Mouse (Mus musculus) adrenal gland, postnatal 0 days (tissue): Measurements from ENCODE around the gene Olfr67. TPM values are rescaled to one million over a fixed set of nuclear protein-coding genes. Genes with fewer than 3 reads are reported as not detected.

Experiments used
- polyA plus RNA-seq: library from polyadenylated mRNA; unstranded; fragments of >200 nt; fragmentation: Nextera tagmentation; extraction: Ambion mirVana; gene quantifications from 2 replicates; pipeline ENCODE4 v1.2.1, GENCODE M21; 2015

Gene Olfr67
- polyA plus RNA-seq = not detected in 2 replicates

DNA sequence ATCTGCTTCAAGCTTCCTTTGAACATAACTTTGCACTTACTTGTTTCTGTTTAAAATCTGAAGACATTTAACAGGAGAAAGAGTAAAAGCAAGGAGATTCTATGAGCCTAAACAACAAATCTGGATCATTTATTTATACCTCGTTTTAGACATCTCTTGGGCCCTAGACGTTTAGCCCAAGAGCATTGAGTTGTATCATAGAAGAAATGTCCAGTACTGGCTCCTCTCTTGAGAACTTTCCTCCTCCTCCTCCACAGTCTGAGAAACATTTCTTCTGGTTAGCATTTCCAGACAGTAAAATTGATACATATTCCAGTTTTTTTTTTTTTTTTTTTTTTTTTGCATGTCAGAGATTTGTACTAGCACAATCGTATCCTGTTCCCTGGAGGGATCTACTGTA, at the start of gene Olfr67:
Gene Olfr67 (minus strand): TSS at position 101 of the 400 bp plus-strand sequence.

DNA sequence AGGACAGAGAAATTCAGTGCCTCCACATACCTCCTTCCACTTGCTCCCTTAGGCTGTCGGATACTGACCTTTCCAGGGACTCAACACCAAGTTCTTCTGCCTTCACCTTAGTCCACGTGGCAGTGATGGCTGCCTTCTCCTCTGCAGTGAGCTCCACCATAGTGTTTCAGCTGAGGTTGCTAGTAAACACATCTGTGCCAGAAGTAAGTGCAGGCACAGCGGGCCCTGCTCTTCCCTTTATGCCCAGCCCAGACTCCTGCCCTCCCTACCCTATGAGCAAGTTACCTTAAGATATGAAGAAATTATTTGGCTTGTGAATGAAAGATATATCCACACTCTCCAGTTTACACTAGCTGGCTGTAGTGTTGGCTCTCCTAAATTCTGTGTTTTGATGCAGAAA, 48.6 kb upstream of the Olfr67 start, which contains the start of gene Hbb-bh2:
Gene Hbb-bh2 (minus strand): TSS at position 253 of the 400 bp plus-strand sequence.

DNA sequence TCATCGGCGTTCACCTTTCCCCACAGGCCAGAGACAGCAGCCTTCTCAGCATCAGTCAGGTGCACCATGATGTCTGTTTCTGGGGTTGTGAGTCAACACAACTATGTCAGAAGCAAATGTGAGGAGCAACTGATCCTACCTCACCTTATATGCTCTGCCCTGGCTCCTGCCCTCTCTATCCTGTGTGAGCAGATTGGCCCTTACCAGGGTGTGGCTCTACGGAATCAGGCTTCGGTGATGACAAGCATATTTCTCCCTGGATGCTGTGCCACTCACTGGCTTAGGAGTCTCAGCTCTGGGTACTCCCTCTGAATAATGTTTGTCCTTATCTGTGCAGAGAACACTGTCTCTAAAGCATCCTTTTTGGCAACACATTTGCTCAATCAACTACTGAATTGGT, 36.2 kb upstream of the Olfr67 start, which contains the start of gene Hbb-bs:
Gene Hbb-bs (minus strand): TSS at position 289 of the 400 bp plus-strand sequence.

DNA sequence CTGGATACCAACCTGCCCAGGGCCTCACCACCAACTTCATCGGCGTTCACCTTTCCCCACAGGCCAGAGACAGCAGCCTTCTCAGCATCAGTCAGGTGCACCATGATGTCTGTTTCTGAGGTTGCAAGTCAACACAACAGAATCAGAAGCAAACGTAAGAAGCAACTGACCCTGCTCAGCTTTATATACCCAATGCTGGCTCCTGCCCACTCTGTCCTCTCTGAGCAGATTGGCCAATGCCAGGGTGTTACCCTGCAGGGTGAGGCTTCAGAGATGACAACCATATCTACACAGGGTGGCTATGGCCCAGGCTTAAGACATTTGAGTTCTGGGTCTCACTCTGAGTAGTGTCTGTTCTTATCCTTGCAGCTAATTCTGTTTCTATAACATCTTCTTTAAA, 22.1 kb upstream of the Olfr67 start, which contains the start of gene Hbb-bt:
Gene Hbb-bt (minus strand): TSS at position 231 of the 400 bp plus-strand sequence.

DNA sequence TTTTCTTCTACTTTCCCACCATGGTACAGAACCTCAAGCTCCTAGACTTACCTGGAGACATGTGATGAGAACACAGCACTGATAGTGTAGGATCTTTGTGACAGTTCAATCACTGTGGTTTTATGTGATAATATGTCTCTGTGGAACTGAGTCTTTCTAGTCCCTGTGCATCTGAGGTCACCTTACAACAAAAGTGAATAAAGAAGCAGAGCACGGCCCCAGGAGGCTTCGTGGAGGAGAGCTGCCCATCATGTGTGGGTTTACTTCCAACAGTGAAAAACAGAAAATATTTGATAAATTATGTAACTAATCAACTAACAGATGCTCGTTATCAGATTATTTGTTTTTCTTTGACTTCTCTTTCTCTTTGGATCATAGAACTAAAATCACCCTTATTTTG, 12.0 kb downstream of the Olfr67 start, which contains the start of gene Olfr68:
Gene Olfr68 (minus strand): TSS at position 101 of the 400 bp plus-strand sequence.

DNA sequence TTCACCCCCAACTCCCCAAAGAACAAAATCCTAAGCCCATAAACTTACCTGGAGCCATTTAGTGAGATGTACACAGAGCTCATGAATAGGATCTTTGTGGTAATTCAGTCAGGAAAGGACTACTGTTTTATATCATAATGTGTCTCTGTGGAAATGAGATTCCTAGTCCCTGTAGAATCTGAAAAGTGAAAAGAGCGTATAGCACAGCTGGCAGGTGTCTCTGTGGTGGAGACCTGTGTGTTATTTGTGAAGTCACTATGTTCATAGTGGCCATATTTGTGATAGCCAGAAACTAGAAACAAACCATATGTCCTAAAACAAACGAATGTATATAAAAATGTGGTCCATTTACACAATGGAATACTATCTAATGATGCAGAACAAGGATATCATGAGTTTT, 20.1 kb downstream of the Olfr67 start, which contains the start of gene Olfr69:
Gene Olfr69 (minus strand): TSS at position 101 of the 400 bp plus-strand sequence.

DNA sequence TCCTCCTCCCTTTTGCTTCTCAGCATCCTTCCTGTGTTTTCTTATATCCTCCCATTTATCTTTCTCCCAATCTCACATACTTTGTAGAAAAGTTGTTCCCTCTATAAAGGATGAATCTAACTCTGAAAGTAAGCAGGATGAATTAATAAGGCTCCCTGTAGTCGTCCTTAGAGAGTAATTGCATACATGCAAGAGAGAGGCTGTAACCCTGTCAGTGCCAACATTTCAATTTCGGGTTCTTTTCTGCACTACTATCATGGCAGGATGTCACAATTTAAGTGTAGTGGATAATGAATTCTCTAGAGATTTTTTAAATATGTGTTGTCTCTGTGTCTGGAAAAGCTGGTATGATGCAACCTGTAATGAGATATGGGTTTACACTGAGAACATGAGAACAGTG, 34.4 kb downstream of the Olfr67 start, which contains the start of gene Olfr630:
Gene Olfr630 (minus strand): TSS at position 101 of the 400 bp plus-strand sequence.

DNA sequence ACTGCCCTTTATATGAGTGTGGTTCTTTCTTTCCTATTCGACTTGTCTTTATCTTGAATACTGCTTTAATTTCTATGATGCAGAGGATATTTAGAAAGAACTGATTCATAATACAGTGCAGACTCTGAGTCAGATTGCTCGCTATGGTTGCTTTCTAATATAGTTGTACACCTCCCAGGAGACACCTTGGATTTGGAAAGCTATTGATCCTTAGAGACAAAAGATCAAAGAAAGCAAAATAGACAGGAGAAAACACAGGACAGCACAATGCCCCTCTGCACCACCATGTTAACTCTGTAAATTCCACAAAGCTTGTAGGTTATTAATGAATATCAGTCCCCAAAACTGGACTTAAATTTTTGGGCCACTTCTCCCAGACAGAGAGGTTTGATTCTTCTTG, 46.8 kb downstream of the Olfr67 start, which contains the start of gene Olfr629:
Gene Olfr629 (minus strand): TSS at position 101 of the 400 bp plus-strand sequence.

Other genes with a start within 250 kb of the Olfr67 start
- not detected in 2 replicates for gene Olfr612, start 249.1 kb downstream of the Olfr67 start, polyA plus RNA-seq
- gene Olfr613, start 243.7 kb downstream of the Olfr67 start, polyA plus RNA-seq = not detected in 2 replicates
- gene Olfr615, start 235.7 kb downstream of the Olfr67 start, polyA plus RNA-seq = not detected in 2 replicates
- gene Olfr616, start 222.7 kb downstream of the Olfr67 start, polyA plus RNA-seq = not detected in 2 replicates
- not detected in 2 replicates for gene Olfr617, start 218.8 kb downstream of the Olfr67 start, polyA plus RNA-seq
- not detected in 2 replicates for gene Olfr618, start 201.7 kb downstream of the Olfr67 start, polyA plus RNA-seq
- gene Olfr619, start 191.2 kb downstream of the Olfr67 start, polyA plus RNA-seq = not detected in 2 replicates
- gene Olfr620, start 179.3 kb downstream of the Olfr67 start, polyA plus RNA-seq = not detected in 2 replicates
- not detected in 2 replicates for gene Olfr622, start 149.1 kb downstream of the Olfr67 start, polyA plus RNA-seq
- not detected in 2 replicates for gene Olfr623, start 128.1 kb downstream of the Olfr67 start, polyA plus RNA-seq
- 0.06 TPM in 1 of 2 replicates, not detected in the other for gene Olfr624, start 120.6 kb downstream of the Olfr67 start, polyA plus RNA-seq
- gene Olfr625-ps1, start 109.1 kb downstream of the Olfr67 start, polyA plus RNA-seq = not detected in 2 replicates
- gene Olfr243, start 77.2 kb downstream of the Olfr67 start, polyA plus RNA-seq = not detected in 2 replicates
- gene Olfr628, start 61.4 kb downstream of the Olfr67 start, polyA plus RNA-seq = not detected in 2 replicates
- gene Olfr629, start 46.9 kb downstream of the Olfr67 start, polyA plus RNA-seq = not detected in 2 replicates
- not detected in 2 replicates for gene Olfr630, start 34.5 kb downstream of the Olfr67 start, polyA plus RNA-seq
- gene Olfr69, start 20.2 kb downstream of the Olfr67 start, polyA plus RNA-seq = not detected in 2 replicates
- gene Olfr68, start 12.1 kb downstream of the Olfr67 start, polyA plus RNA-seq = not detected in 2 replicates
- gene Hbb-bt, start 22.2 kb upstream of the Olfr67 start, polyA plus RNA-seq = 3,147 and 3,744 TPM in 2 replicates
- gene Hbb-bs, start 36.3 kb upstream of the Olfr67 start, polyA plus RNA-seq = 10,926 and 17,452 TPM in 2 replicates
- not detected in 2 replicates for gene Hbb-bh2, start 48.7 kb upstream of the Olfr67 start, polyA plus RNA-seq
- gene Hbb-bh1, start 51.3 kb upstream of the Olfr67 start, polyA plus RNA-seq = 0.39 TPM in 1 of 2 replicates, not detected in the other
- 2.0 and 5.8 TPM in 2 replicates for gene Hbb-y, start 61.4 kb upstream of the Olfr67 start, polyA plus RNA-seq
- not detected in 2 replicates for gene Olfr66, start 94.4 kb upstream of the Olfr67 start, polyA plus RNA-seq
- not detected in 2 replicates for gene Olfr64, start 102.7 kb upstream of the Olfr67 start, polyA plus RNA-seq
- gene Olfr65, start 111.7 kb upstream of the Olfr67 start, polyA plus RNA-seq = not detected in 2 replicates
- gene Olfr631, start 137.0 kb upstream of the Olfr67 start, polyA plus RNA-seq = not detected in 2 replicates
- gene Olfr632, start 142.5 kb upstream of the Olfr67 start, polyA plus RNA-seq = not detected in 2 replicates
- not detected in 2 replicates for gene Olfr633, start 152.6 kb upstream of the Olfr67 start, polyA plus RNA-seq
- gene Olfr635, start 179.3 kb upstream of the Olfr67 start, polyA plus RNA-seq = not detected in 2 replicates
- not detected in 2 replicates for gene Olfr638, start 206.9 kb upstream of the Olfr67 start, polyA plus RNA-seq
- not detected in 2 replicates for gene Olfr639, start 225.5 kb upstream of the Olfr67 start, polyA plus RNA-seq
- gene Olfr640, start 233.8 kb upstream of the Olfr67 start, polyA plus RNA-seq = not detected in 2 replicates
- gene Olfr641, start 243.6 kb upstream of the Olfr67 start, polyA plus RNA-seq = not detected in 2 replicates